Mouse (Mus musculus) myocyte (in vitro differentiated cells): ENCODE data around the gene 4921530L21Rik.

Experiments used
- E2F4 ChIP-seq: IDR thresholded peaks from one replicate; pipeline ENCODE4 v1.6.1; 2011; ENCODE audit warnings: mild to moderate bottlenecking, control low read depth, moderate library complexity; ENCODE audit not compliant: insufficient read depth
- MAX ChIP-seq: IDR thresholded peaks from one replicate; pipeline ENCODE4 v1.6.1; 2011; ENCODE audit warnings: low read depth, mild to moderate bottlenecking, control low read depth
- MYOD1 ChIP-seq, 3 experiments: IDR thresholded peaks; one replicate each; pipeline ENCODE4 v1.6.1; 2011; ENCODE audit warnings: control low read depth in 2 of 3, low read depth in 2 of 3, mild to moderate bottlenecking in 2 of 3, moderate library complexity in 1 of 3; ENCODE audit not compliant: insufficient read length in 2 of 3, control insufficient read depth in 1 of 3
- POLR2A ChIP-seq: IDR thresholded peaks from one replicate; pipeline ENCODE4 v1.6.1; 2011; ENCODE audit warnings: low read depth, mild to moderate bottlenecking, control low read depth, moderate library complexity; ENCODE audit not compliant: insufficient read length
- POLR2AphosphoS2 ChIP-seq: IDR thresholded peaks from one replicate; pipeline ENCODE4 v1.6.1; 2011; ENCODE audit warnings: low read depth, control low read depth; ENCODE audit not compliant: insufficient read length
- REST ChIP-seq: IDR thresholded peaks from one replicate; pipeline ENCODE4 v1.6.1; 2011; ENCODE audit warnings: mild to moderate bottlenecking, control low read depth, moderate library complexity; ENCODE audit not compliant: insufficient read depth, insufficient read length
- TCF12 ChIP-seq: IDR thresholded peaks from one replicate; pipeline ENCODE4 v1.6.1; 2011; ENCODE audit warnings: mild to moderate bottlenecking, control low read depth; ENCODE audit not compliant: poor library complexity, insufficient read depth, severe bottlenecking
- USF1 ChIP-seq: IDR thresholded peaks from one replicate; pipeline ENCODE4 v1.6.1; 2011; ENCODE audit warnings: low read depth, mild to moderate bottlenecking, control low read depth, moderate library complexity

DNA sequence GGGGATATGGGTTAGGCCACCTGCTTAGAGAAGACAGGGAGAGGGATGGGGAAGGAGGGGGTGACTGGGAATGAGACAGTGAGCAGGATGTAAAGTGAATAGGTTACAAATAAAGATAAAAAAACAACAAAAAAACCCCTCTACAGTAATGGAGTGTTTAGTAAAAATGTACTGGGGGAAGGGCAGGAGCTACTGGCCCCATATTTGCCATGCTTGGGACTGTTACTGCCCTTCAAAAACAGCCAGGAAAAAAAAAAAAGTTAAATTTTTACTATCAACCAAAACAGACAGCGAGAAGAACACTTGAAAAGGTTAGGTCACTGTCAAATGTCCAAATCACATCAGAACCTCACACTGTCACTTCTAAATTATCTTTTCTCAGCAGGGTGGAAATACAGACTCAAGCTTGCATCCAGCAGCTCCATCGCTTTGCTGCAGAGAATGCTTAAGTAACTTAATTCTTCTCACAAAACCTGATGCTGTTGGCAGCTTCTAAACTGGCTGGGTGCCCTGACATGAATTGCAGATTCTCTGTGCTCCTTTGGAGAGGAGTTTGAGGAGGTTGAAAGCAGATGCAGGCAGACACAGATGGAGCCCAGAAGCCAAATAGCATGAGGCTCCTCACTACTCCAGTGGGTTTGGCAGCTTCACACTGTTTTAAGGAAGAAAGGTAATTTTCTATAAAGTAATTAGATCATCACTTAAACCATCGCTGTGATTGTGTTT lies 4.1 kb upstream of the 4921530L21Rik start:
- TF ChIP-seq E2F4, result no peak
- TF ChIP-seq USF1, result no peak
- TF ChIP-seq POLR2A, result no peak
- no peak for TF ChIP-seq MAX
- no peak for TF ChIP-seq POLR2AphosphoS2
- TF ChIP-seq TCF12, result no peak
- no peak for TF ChIP-seq REST
- TF ChIP-seq MYOD1 (IDR thresholded peaks at IDR 0.05; ENCODE audit: control insufficient read depth in 1 of 3, insufficient read length in 2 of 3, low read depth in 2 of 3), result no peak
